Mouse (Mus musculus) gastrocnemius, postnatal 25 days (tissue): Measurements from ENCODE around the gene Cog3. TPM values are rescaled to one million over a fixed set of nuclear protein-coding genes. Genes with fewer than 3 reads are reported as not detected.
"Not testable (repeated sequence)": the region's sequence is repeated elsewhere in the genome, so short reads cannot be mapped to it uniquely, and the experiment has no call there.

Source experiments
- DNase-seq: peaks from one replicate; pipeline ENCODE4 v3.0.0; 2022
- long read RNA-seq, 2 experiments: library from polyadenylated mRNA; stranded (forward); transcript quantifications; one replicate each; pipeline ENCODE4 v2.0.0; 2021
- total RNA-seq, 2 experiments: library from RNA; stranded (reverse); gene quantifications; 1 replicate in 1 of 2; 2 replicates in 1 of 2; pipeline ENCODE4 v1.2.3; 2021

Gene Cog3
- total RNA-seq = 1 to 10 TPM; 7.3 to 7.6 TPM
- long read RNA-seq, experiment 1, full-length matches to known transcripts = 3 of 3 reads
- long read RNA-seq, experiment 1, partial matches to known transcripts = 0 of 3 reads
- long read RNA-seq, experiment 1, other reads (novel, unspliced or antisense) = 0 of 3 reads
- long read RNA-seq, experiment 2, full-length matches to known transcripts = 3 of 6 reads
- long read RNA-seq, experiment 2, partial matches to known transcripts = 2 of 6 reads
- long read RNA-seq, experiment 2, other reads (novel, unspliced or antisense) = 1 of 6 reads

DNA sequence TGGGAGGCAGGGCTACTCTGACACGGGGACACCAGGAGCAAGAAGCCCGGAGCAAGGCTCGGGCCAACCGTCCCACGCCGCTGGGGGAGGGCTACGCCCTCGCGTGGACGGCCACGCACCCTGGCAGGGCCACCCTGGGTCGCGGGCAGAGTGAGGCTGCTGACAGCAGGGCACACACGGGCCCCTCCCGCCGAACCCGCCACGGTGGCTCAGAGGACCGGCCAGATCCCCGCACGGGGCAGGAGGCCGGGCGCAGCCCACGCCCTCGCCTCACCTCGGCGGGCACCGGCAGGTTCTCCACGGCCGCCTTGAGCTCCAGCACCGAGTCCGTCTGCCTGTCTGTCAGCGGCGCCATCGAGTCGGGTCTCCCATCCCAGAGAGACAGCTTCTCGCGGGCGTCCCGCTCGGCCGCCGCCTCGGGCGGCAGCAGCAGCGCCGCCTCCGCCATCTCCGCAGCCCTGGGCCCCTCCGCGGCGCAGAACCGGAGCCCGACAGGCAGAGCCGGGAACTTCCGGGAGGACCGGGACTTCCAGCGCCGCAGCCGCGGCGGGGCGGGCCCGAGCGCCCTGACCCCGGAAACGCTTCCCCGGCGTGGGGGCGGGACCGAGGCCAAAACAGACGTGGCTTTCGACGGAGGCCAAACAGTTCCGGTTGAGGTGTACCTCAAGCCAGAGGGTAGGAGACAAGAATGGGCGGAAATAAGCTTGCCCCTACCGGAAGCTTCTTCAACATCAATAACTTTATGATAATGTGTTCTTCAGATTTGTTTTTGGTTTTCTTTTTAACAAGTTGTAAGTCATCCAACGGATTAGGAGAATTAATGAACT lies at the start of gene Cog3:
Cog3 (minus strand) TSS at position 527 of the 827 bp plus-strand sequence.
- peak; percentile 97 for DNase-seq

DNA sequence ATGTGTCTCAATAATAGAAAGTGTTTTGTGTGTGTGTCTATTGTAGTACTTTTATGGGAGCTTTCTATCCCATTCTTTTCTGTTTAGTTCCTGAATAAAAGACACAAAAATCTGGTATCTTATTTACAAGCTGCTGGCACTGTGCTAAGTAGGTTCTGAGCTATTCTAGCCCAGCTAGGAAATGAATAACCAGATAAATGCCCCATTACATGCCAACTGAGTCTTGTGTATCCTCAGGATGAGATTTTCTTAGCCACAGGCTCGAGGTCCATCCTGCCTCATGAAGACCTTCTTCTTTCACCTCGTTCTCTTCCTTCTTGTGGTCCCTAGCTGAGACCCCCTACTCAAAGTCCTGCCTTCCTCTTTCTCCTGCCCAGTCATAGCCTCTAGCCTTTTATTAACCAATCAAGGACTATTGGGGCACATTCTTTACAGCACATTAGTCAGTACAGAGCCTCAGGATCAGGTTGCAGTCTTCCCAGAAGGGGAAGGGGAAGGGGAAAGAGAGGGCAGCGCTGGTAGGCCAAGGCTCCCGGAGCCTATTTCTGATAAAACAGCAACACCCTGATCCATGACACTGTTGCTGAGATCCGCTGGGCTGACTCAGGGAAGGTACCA lies 43.6 kb upstream of the Cog3 start:
- DNase-seq = no peak

DNA sequence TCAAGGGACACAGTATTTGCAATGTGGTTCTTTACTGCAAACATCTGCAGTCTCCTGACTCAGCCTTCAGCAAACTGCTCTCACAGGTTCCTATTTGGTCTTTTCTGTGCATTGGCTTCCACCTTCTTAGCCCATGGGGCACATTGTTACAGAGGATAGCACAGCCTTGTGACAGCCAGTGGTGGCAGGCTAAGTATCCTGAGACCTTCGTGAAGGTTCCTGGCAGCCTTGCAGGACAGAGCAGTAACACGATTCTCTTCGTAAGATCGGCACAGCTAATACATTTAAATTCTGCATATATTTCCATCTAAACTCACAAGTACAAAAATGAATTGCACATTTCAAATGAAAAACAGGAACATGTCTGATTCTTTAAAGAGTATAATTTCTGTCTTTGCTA lies 41.6 kb upstream of the Cog3 start:
- DNase-seq = no peak

DNA sequence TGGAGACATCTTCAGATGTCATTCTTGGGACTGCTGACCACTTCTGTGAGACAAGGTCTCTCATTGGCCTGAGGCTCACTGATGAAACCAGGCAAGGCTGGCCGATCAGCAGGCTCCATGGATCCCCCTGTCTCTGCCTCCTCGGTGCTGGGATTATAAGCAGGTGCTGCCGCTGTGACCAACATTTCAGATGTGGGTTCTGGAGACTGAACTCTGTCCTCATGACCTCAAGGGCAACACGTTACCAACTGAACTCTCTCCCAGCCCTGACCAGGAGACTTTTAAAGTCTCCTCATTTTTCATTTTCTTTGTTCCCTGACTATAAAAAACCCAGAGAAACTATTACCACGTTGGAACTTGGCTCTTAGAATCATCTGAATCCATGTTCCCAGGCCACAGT lies 40.4 kb upstream of the Cog3 start:
- DNase-seq = no peak

DNA sequence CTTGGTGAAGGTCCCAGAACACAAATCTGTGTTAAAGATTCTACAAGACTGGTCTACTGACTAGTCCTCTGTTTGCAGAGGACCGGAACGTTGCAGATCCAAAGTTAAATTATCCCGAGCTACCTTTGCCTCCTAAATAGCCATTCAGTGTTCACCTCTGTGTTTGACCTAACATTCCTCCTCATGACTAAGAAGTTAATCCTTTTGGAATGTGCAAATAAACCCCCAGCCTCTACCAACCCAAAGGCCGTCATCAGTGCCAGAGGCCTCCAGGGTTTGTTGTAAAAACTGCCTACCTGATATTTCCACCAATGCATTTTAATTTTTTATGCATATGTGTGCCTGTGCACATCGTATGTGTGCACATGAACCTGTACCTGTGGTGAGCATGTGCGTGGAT lies 40.0 kb upstream of the Cog3 start:
- no peak for DNase-seq

DNA sequence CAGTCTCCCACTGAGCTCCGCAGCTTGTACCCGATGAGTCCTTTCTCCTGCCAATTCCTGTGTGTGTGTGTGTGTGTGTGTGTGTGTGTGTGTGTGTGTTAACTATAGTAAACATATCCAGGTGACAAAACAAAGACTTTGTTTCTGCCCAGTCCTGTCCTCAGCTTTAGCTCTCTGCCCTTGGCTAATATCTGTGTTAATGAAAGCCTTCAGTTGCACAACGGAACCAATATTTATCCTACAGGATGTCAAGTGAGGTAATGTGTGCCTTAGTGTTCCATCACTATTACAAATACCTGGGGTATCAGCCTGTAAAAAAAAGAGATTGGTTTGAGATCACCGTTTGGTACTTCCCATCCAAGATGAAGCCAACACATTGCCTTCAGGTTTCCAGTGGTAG lies 38.8 kb upstream of the Cog3 start:
- DNase-seq = no peak

DNA sequence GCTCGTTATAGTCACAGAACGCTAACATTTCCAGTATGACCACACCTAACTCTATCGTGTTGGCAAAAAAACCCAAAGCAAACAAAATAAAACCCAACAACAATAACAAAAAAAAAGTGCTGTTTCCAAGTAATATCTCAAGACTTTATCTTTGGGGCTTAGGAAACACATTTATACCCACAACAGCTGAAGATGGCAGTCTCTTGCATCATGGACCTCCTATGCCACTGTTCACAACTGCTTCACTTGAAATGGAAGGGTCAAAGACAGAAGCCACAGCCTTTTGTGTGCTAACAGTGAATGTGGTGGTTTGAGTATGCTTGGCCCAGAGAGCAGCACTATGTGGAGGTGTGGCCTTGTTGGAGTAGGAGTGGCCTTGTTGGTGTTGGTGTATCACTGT lies 37.1 kb upstream of the Cog3 start:
- no peak for DNase-seq

DNA sequence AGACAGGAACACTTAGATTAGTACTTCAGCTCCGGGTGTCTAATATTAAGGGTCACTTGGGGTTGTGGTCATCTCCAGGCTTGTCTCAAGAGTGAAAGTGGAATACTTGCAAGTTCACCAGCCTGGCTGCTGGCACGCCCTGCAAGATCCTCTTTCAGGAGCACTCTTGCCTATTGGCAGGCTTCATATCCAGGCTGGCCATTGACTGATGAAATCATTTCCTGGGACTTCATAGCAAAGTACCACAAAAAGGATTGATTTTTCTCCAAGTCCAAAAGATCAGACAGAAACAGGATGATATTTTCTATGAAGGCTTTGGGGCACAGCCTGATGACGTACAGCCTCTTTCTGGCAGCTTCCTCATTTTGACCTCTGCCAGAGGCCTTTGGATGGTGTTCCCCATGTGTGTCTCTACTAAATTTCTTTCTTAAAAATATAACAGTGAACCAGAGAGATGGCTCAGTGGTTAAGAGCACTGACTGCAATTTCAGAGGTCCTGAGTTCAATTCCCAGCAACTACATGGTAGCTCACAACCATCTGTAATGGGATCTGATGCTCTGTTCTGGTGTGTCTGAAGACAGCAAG lies 36.2 kb upstream of the Cog3 start:
- DNase-seq = peak; percentile 57

DNA sequence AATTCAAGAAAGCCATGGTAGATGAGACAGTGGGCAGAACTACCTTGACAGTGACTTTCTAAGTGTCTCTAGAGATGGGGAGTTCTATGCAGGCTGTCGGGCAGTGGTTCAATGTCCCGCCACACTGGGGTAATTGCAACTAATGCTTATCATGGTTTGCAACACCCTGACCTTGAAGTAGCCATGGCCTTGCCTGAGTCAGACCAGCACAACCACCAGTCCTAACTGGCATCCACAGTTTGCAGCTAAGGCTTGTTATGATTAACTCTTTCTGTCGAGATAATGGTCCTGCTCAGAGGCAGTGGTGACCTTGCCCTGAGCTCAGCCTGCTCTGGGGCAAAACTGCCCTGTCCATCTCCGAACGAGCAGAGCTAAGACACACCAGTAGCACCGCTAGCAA lies 35.0 kb upstream of the Cog3 start:
- DNase-seq = no peak

DNA sequence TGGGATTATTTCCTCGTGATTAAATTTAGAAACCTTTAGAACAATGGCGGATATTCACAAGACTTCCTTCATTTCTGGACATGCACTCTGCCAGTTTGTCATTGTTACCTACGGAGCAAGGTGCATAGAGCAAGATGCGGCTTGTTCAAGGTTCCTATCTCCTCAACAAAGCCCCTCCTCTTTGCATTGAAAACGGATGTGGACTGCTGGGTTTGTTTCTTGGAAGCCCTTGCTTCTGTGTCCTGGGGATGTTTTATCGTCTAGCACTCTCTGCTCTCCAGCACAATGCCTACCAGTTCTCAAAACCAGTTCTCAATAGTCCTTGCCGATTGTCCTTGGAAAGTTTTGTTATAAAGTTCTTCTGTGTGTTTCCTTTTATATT lies 33.5 kb upstream of the Cog3 start:
- DNase-seq = no peak

DNA sequence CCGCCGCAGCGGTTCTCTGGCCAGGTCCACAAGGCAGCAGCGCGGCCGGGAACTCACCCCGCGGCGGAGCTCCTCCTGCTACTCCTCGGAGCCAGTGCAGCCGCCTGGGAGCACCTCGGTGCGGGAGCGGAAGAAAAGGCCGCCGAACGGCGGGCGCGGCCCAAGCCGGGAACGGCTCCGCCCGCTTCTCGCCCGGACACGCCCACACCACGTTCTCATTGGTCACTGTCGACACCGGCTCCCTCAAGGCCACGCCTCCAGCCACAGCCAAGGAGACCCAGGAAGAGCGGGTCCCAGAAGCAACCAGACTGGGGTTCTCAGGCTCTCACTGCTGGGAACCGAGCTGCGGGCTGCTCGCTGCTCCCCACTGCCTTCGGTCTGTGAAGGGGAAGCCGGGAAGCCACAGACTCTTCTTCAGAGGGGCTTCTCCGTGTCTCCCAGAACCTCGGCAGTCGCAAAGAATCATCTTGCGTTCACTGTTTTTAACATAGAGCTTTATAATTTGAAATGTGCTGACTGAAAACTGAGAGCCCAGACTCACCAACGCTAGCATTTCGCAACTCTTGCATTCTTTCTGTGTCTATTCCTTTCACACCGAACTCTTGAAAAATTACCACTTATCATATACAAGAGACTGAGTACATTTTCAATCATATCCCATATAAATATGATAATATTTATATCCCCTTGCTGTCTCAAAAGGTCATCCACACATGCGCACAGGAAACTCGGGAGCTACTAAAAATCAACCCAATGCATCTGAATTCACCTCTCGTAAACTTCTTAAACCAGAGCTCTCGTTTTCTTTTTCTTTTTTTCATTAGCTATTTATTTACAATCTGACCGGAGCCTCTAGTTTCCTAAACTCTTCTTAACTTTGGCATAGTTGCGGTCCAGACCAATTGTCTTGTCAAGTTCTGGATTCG lies 32.8 kb upstream of the Cog3 start, which contains the start of gene Slc25a30:
Slc25a30 (minus strand) TSS at position 170 of the 926 bp plus-strand sequence.
- peak; percentile 97 for DNase-seq

DNA sequence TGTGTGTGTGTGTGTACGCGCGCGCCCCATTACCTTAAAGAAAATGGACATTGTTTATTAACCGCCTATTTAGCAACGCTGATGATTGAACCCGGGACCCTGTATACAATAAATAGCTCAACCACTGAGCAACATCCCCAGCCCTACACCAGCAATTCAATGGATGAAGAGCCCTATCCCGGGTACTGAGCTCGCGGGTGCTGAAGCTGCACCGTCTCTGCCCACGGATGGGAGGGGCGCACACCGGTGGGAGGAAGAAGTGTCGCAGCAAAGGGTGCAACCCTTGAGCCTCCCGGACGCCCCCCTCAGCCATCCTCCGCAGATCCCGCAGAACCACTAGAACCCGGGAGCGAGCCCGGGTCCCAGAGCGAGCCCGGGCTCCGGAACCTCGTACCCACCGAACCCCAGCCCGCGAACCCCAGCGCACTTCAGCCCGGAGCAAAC lies 32.1 kb upstream of the Cog3 start:
- DNase-seq = no peak

DNA sequence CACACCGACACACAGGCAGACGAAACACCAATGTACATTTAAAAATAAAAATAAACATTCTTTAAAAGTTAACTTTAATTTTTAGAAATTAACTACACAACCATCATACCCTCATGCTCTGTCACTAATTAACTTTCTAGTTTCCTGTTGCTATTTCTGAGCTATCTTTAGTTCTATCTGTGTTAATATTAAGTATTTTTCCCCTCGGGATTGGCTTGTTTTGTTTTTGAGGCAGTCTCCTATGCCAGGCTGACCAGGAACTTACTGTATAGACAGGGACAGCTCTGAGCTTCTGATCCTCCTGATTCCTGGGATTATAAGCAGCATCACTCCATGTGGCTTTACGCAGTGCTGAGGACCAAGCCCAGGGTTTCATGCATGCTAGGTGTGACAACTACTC lies 25.6 kb upstream of the Cog3 start:
- no peak for DNase-seq

DNA sequence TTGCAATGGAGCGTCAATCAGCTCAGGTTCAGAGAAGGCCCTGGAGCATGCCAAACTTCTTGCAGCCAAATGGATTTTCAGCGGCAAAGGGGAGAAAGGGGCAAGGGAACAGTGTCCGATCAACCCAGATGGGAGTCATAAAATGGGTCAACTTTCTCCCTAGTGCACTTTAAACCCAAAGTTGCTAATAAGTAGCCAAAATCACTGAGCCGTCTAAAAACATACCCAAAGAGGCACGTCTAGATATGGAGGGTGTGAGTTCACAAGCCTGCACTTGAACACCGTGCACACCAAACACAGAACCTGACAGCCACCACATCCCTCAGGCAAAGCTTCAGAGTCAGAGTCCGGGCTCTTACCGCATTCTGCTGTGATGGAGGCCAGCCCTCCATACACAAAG lies 22.3 kb upstream of the Cog3 start:
- DNase-seq = no peak

DNA sequence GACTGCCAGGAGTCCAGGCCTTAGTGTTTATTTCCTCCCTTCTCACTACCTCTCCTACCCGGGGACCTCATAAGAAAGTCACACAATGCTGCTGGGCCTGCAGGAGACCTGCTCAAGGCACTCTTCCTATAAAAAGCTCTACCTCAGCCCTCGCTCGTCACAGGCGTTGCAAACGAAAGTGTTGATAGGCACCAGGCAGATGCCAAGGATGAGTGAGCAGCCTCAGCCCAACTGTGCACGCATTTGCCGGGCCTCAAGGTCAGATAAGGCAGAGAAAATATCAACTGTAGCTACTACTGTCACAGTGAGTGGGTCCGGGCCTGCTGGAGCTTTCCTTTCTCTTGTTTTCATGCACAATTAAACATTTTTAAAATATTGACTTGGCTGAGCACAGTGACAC lies 19.1 kb upstream of the Cog3 start:
- DNase-seq = no peak

DNA sequence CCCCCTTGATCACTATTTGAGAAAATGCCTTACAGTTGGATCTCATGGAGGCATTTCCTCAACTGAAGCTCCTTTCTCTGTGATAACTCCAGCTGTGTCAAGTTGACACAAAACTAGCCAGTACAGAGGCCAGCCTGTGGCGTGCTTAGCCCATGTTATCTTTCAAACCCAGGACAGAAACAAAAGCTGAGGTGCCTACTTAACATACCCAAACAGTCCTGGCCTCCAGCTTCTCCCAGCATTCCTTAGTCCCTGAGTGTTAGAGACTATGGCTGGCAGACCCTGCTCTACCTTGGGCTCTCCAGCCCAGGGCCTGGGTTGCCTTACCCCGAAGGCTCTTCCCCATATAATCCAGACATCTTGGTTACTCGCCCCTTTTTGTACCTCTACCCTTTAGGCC lies 18.1 kb upstream of the Cog3 start:
- DNase-seq = not testable (repeated sequence)

DNA sequence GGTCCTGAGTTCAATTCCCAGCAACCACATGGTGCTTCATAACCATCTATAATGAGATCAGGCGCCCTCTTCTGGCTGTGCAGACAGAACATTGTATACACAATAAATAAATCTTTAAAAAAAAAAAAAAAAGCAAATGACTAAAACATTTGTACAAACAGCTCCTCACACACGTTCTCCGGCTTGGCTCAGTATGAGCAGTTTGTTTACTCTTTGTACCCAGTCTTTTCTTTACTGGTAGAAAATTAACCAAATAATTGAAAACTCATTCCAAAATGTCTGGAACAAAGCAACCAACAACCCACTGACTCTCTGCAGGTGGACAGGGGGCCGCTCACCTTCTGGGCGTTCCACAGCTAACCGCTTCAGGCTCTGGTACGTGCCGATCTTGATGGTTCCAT lies 16.8 kb upstream of the Cog3 start:
- DNase-seq = no peak

DNA sequence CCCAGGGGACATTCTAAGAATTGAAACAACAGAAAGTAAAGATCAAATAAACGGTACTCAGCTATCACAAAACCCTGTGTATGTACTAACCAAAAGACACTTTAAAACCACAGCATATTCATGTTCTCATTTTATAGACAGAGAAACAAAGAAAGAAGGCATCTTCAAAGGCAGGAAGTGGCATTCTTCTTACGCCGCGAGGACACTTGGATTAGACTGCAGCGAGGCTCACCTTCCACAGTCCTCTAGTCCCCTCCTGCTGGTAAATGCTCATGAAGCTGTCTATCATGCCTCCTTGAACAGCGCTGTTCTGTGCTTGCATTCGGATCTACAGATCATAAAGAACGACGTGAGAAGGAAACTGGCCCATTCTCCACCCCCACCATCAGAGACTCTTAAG lies 15.0 kb upstream of the Cog3 start:
- no peak for DNase-seq

DNA sequence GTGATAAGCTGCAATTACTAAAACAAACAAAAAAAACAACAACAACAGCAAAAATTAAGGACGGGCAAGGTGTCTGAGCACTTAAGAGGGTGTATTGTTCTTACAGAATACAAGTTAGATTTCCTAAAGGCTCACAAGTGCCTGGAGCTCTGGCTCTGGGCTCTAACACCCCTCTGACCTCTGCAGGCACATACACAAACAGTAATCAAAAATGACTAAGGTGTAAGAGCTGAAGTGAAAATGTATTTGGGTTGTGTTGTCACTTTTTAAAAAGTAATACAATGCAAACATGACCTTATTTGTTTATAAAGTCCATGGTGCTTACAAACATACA lies 13.9 kb upstream of the Cog3 start:
- DNase-seq = no peak

DNA sequence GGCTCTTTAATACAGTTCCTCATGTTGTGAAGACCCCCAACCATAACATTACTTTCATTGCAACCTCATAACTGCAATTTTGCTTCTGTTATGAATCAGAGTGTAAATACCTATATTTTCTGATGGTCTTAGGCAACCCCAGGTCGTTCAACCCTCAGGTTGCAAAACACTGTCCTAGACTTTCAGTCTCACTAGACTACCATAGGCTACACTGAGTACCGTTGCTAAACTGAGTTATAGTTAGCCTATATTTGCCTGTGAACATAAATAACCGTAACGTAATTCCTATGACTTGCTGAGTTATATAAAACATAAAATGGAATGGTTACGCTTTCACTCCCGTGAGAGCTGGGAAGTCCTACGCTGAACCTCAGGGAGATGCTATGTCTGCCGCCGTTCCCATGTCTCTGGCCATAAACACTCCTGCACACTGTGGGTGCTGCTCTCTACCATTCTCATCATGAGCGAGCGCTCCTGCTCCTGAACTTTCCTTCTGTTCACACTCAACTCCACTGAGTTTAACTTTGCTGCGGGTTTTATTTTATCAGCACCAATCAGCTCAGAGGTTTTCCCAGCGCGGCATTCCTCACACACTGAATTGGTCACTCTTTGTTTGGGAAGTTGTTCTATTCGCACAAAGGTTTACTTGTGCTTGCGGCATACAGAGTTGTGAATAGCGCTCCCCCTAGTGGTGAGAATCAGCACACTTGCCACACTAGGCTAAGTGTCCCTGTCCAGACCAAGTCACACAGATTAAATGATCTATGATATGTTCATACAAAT lies 13.4 kb upstream of the Cog3 start:
- DNase-seq = peak; percentile 32
